Mouse (Mus musculus) brain, embryonic 14.5 days (tissue): ENCODE results near the gene Hexb.

ENCODE experiments used
- CTCF ChIP-seq: fragments of 200-500 bp; IDR thresholded peaks from 2 replicates; pipeline ENCODE4 v1.5.1; 2012; ENCODE audit warnings: inconsistent platforms, mild to moderate bottlenecking, moderate library complexity, borderline replicate concordance; ENCODE audit not compliant: insufficient read depth, insufficient read length; ENCODE audit errors: extremely low read depth
- POLR2A ChIP-seq: fragments of 200-500 bp; IDR thresholded peaks from 2 replicates; pipeline ENCODE4 v1.6.1; 2012; ENCODE audit warnings: mild to moderate bottlenecking, inconsistent platforms, borderline replicate concordance; ENCODE audit not compliant: poor library complexity, insufficient read depth, insufficient read length, severe bottlenecking; ENCODE audit errors: extremely low read depth

GRCm38 (mm10) chr13:97246217-97246616 is 48.1 kb upstream of the Hexb start:
- no peak for TF ChIP-seq CTCF
- TF ChIP-seq POLR2A = no peak
